Mouse (Mus musculus) kidney, embryonic 14.5 days (tissue): ENCODE measurements around the gene Trpv2. TPM values are rescaled to one million over a fixed set of nuclear protein-coding genes. Genes with fewer than 3 reads are reported as not detected.

Source experiments
- ATAC-seq: fragments of 200-750 bp; cut with Nextera tagmentation; 2 replicates; pipeline ENCODE4 v1.8.0; 2017; ENCODE audit warnings: moderate number of reproducible peaks, mild to moderate bottlenecking, moderate TSS enrichment, moderate library complexity; ENCODE audit not compliant: low FRiP score, low TSS enrichment
- H3K27ac ChIP-seq: fragments of 300-500 bp; sonication (generic); 2 replicates; pipeline ENCODE4 v1.5.1; 2014; ENCODE audit warnings: low read depth, mild to moderate bottlenecking, low read length, moderate library complexity, mixed read lengths
- H3K27me3 ChIP-seq: fragments of 300-500 bp; sonication (generic); 2 replicates; pipeline ENCODE4 v1.6.1; 2014; ENCODE audit warnings: mild to moderate bottlenecking, low read length; ENCODE audit not compliant: control insufficient read depth, insufficient read depth
- H3K36me3 ChIP-seq: fragments of 300-500 bp; sonication (generic); 2 replicates; pipeline ENCODE4 v1.6.1; 2014; ENCODE audit warnings: low read length, mixed read lengths; ENCODE audit not compliant: control insufficient read depth, insufficient read depth
- H3K4me1 ChIP-seq: fragments of 300-500 bp; sonication (generic); 2 replicates; pipeline ENCODE4 v1.6.1; 2014; ENCODE audit warnings: low read length, mixed read lengths; ENCODE audit not compliant: control insufficient read depth, insufficient read depth
- H3K4me2 ChIP-seq: fragments of 300-500 bp; sonication (generic); replicated peaks from 2 replicates; pipeline ENCODE4 v1.6.1; 2014; ENCODE audit warnings: low read depth, mild to moderate bottlenecking, low read length
- H3K4me3 ChIP-seq: fragments of 300-500 bp; sonication (generic); 2 replicates; pipeline ENCODE4 v1.5.1; 2014; ENCODE audit warnings: mild to moderate bottlenecking, low read length
- H3K9ac ChIP-seq: fragments of 300-500 bp; sonication (generic); 2 replicates; pipeline ENCODE4 v1.6.1; 2014; ENCODE audit warnings: low read depth, mild to moderate bottlenecking, low read length, moderate library complexity
- H3K9me3 ChIP-seq: fragments of 300-500 bp; sonication (generic); 2 replicates; pipeline ENCODE4 v1.6.1; 2016; ENCODE audit warnings: low read length; ENCODE audit not compliant: control insufficient read depth
- WGBS: fragments of 180-500 bp; shearing (Covaris S2); extraction: QIAGEN DNeasy Blood & Tissue Kit; methylation state at CpG from one replicate; pipeline ENCODE4 v1.1.7; 2014; 5-methylcytosine and 5-hydroxymethylcytosine counted together
- polyA plus RNA-seq: library from polyadenylated mRNA; unstranded; fragments of >200 nt; fragmentation: Nextera tagmentation; extraction: Ambion mirVana; gene quantifications from 2 replicates; pipeline ENCODE4 v1.2.1, GENCODE M21; 2014

Gene Trpv2
- polyA plus RNA-seq, 1 experiment from 2014 or later: 1.4 TPM

DNA sequence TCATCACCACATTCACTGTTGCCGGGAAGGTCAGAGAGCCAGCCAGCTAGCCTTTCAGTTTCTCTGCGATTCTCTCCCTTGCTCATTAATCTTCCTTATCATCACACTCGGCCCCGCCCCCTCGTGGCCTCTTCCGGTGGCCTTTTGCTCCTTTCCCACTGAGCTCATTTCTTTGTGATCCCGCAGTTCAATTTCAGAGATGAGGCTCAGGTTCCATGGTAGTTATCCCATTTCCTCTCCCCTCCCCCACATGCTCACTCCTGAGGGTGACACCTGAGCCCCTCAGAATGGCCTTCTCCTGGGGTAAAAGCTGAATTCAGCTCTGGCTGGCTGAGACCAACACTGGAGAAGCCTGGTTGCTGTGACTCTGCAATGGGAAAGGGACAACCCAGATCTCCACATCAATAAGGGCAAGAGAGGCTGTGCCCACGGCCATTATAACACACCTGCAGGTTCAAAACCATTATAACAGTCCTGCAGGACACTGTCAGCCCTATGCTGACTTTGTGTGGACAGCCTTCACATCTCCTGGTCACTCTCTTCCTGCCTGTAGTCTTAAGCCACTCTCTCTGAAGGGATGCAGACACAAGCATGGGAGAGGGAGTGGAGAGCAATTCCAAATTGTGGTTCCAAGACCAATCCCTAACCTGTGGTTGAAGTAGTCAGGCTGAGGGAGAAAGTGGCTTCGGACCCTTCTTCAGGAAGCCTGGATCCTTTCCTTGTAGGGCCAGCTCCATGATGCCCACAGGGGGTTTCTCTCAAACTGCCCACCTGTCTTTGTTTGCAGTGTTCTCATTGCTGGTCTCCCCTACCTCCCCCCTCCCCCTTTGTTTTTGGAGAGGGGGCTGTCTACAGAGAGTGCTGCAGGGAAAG is 55.3 kb downstream of the Trpv2 start:
- WGBS: 1% methylated on average over 9 of the region's 9 CpGs
- Histone ChIP-seq H3K4me2 (peak overlapping the region; percentile 28; the same call in 1 of the 2 replicates), H3K27ac (peak overlapping the region; percentile 81; the same call in 1 of the 2 replicates), H3K27me3 (no peaks in the 10 kb centered on the region), H3K4me1 (peaks cover 36% of the 10 kb centered on the region), H3K9ac (peak overlapping the region; percentile 37; the same call in 1 of the 2 replicates), H3K36me3 (0 out of 2 replicates have a peak, but pooled peaks cover 3% of the 10 kb centered on the region), H3K9me3 (peaks cover 3% of the 10 kb centered on the region; the same call in 1 of the 2 replicates), H3K4me3 (no peak overlapping the region)
- ATAC-seq: peak; percentile 58

DNA sequence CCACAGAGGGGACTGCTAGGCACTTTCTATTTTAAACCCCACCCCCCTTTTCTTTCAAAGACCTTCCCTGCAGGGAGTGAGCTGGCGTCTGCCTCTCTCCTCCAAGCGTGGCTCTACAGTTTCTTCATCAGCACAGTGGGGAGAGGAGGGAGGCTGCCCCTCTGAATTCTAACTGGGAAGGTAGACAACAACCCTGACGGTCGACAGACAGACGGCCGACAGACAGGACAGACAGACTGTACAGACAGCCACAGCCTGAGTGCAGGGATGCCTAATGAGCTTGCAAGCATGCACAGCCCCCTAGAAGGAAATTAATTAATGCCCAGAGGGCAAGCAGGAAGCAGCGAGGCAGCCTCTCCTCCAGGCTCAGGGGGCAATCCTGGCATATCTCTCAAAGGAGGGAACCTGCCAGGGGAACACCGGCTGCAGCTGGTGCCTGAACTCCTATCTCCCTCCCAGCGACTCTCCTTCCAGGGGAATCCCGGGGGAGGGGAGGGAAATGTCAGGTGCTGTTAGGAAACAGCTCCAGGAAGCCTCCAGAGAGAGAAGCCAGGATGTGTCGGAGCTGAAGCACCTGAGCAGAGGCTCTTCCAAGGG is 56.0 kb downstream of the Trpv2 start:
- Histone ChIP-seq H3K9me3 (peaks cover 3% of the 10 kb centered on the region; the same call in 1 of the 2 replicates), H3K27ac (peak overlapping the region; percentile 81), H3K9ac (peak overlapping the region; percentile 37; the same call in 1 of the 2 replicates), H3K36me3 (0 out of 2 replicates have a peak, but pooled peaks cover 3% of the 10 kb centered on the region), H3K4me3 (no peak overlapping the region), H3K27me3 (no peaks in the 10 kb centered on the region), H3K4me1 (peaks cover 28% of the 10 kb centered on the region), H3K4me2 (peak overlapping the region; percentile 28)
- ATAC-seq: peak; percentile 30; the same call in 1 of the 2 replicates
- 3% methylated on average over 11 of the region's 11 CpGs for WGBS

DNA sequence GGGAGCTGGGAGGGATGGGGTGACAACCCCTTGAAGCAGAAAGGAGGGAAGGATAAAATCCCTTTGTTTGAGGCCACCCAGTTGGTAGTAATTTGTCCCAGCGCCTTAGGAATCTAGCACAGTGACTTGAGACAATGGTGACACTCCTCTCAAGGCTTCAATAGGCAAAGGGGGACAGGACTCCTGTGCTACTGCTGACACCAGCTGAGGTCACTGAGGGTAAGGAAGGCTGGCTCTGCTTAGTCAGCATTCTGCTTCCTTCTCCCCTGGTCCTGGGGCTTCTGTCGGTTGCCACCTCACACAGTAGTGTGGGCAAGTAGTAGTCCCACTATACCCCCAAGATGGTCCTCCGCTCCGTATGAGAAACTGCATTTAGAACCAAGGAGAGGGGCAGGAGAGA is 56.9 kb downstream of the Trpv2 start:
- H3K4me1 ChIP-seq: peaks cover 34% of the 10 kb centered on the region

DNA sequence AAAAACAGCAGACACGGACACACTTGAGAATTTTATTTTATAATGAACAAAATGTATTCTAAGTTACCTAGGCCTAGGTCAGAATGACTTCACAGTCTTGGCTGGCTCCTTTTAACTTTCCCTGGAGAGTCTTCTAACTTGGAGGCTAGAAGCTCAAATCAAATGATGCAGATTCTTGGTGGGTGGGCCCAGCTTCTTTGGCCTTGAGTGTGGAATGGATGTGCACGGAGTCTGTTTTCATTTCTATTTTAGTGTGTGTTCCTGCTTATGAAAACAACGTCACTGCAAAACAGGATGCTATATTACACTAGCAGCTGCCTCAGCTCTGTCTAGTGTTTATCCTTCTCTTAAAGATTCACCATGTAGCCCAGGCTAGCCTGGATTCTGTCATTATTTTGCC is 61.1 kb downstream of the Trpv2 start:
- ATAC-seq: no peak
- WGBS: 56% methylated on average over 3 of the region's 3 CpGs
- Histone ChIP-seq H3K4me3 (no peak overlapping the region), H3K4me1 (peaks cover 31% of the 10 kb centered on the region), H3K9ac (no peak overlapping the region), H3K27ac (peak overlapping the region; percentile 37; the same call in 1 of the 2 replicates), H3K27me3 (no peaks in the 10 kb centered on the region), H3K9me3 (no peaks in the 10 kb centered on the region), H3K4me2 (no peak overlapping the region), H3K36me3 (0 out of 2 replicates have a peak, but pooled peaks cover 3% of the 10 kb centered on the region)

More for the DNA sequence above, 56.9 kb downstream of the Trpv2 start:
- 49% methylated on average over 4 of the region's 4 CpGs for WGBS
- peak overlapping the region; percentile 81; the same call in 1 of the 2 replicates for H3K27ac ChIP-seq
- H3K9ac ChIP-seq: no peak overlapping the region
- H3K36me3 ChIP-seq: 0 out of 2 replicates have a peak, but pooled peaks cover 3% of the 10 kb centered on the region
- H3K4me2 ChIP-seq: no peak overlapping the region
- no peak for ATAC-seq
- H3K27me3 ChIP-seq: no peaks in the 10 kb centered on the region
- peaks cover 3% of the 10 kb centered on the region; the same call in 1 of the 2 replicates for H3K9me3 ChIP-seq
- H3K4me3 ChIP-seq: no peak overlapping the region

DNA sequence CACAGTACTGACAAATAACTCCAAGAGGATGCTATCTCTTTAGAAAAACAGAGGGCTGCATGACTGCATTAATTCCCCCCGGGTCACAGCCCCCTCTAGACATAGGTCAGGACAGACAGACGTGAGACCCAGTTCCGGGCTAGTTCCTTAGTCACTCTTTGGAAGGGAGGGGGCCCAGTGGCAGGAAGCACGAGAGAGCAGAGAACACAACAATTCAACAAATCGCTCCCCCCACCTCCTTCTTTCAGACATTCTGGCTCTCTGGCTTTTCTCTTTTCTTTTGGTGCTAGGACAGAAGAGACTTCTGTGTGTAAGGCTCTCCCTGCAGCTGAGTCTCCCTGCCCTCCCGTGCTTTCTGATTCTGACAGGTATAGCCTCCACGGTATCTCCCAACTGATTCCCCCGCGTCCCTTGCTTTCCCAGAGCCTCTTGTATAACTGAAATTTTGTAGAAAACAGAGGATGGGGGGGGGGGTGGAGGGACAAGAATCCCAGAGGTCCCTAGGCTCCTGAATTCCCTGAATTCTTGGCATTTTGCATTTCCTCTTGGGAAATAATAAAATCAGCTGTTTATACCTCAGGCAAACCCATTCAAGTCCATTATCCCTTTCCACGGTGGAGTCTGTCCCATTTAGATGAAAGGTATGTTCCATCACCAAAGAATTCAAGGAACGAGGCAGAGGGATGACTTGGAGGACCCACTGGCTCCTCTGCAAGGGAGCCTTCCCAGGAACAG is 62.0 kb downstream of the Trpv2 start:
- ATAC-seq: no peak
- H3K4me2 ChIP-seq: no peak overlapping the region
- H3K27ac ChIP-seq: peak overlapping the region; percentile 37; the same call in 1 of the 2 replicates

DNA sequence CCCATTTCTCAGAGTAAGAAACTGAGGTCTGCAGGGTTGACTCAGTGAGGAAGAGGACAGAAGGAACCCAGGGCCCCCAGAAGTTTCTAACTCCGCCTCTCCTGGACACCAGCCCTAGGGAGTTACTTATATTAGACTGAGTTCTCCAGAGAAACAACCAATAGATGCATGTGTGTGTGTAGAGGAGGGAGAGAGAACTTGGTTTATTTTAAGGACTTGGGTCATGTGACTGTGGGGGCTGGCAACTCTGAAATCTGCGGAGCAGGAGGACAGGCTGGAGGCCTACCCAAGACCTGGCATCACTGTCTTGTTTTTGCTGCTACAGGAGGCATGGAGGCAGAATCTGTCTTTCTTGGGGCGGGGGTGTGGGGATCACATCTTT is 62.5 kb downstream of the Trpv2 start:
- Histone ChIP-seq H3K4me3 (no peak overlapping the region), H3K36me3 (0 out of 2 replicates have a peak, but pooled peaks cover 3% of the 10 kb centered on the region), H3K4me2 (no peak overlapping the region), H3K9ac (no peak overlapping the region), H3K27ac (no peak overlapping the region), H3K27me3 (no peaks in the 10 kb centered on the region), H3K4me1 (peaks cover 25% of the 10 kb centered on the region), H3K9me3 (no peaks in the 10 kb centered on the region)
- no peak; the same call in 1 of the 2 replicates for ATAC-seq
- WGBS: 82% methylated on average over 3 of the region's 3 CpGs

More for the DNA sequence above, 62.0 kb downstream of the Trpv2 start:
- WGBS: 64% methylated on average over 11 of the region's 11 CpGs
- H3K9ac ChIP-seq: no peak overlapping the region
- peaks cover 23% of the 10 kb centered on the region for H3K4me1 ChIP-seq
- no peak overlapping the region for H3K4me3 ChIP-seq
- H3K27me3 ChIP-seq: no peaks in the 10 kb centered on the region
- H3K36me3 ChIP-seq: 0 out of 2 replicates have a peak, but pooled peaks cover 3% of the 10 kb centered on the region
- no peaks in the 10 kb centered on the region for H3K9me3 ChIP-seq

DNA sequence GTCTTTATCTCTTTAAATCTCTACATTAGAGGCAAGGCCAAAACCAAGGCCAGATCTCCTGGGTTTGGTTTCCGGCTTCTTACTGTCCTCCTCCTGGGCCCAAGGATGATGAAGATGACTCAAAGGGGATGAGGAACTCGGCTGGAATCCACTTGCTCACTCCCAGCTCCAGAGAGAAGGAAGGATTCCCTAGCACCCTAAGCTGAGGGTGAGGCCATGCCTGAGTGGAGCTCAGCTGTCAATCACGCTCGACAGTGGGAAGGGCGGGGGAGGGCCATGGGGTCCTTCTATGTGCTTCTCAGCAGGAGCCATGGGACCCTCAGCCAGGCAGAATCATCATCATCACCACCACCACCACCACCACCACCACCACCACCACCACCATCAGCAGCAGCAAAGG is 63.1 kb downstream of the Trpv2 start:
- Histone ChIP-seq H3K36me3 (0 out of 2 replicates have a peak, but pooled peaks cover 3% of the 10 kb centered on the region), H3K4me2 (no peak overlapping the region), H3K27ac (no peak overlapping the region), H3K27me3 (no peaks in the 10 kb centered on the region), H3K4me1 (peaks cover 29% of the 10 kb centered on the region), H3K9me3 (no peaks in the 10 kb centered on the region), H3K9ac (no peak overlapping the region), H3K4me3 (no peak overlapping the region)
- WGBS: 72% methylated on average over 5 of the region's 5 CpGs
- no peak for ATAC-seq

DNA sequence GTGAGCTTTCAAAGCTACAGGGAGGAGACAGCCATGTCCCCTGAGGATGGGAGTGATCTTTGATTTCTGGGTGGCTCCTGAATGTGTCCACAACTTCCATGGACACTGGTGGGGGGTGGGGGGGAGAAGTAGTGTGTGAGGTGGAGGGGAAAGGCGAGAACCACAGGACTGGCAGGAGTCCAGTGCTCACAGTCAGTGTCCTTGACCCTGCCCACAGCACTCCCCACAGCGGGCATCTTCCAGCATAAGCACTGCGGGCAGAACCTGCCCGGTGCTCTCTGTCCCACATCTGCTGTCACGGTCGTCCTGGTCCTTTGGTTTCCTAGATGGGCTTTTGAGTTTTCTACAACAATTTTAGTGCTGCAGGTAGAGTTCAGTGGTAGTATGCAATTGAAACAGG is 63.5 kb downstream of the Trpv2 start:
- Histone ChIP-seq H3K9me3 (no peaks in the 10 kb centered on the region), H3K9ac (no peak overlapping the region), H3K4me3 (no peak overlapping the region), H3K4me2 (no peak overlapping the region), H3K4me1 (peaks cover 34% of the 10 kb centered on the region), H3K27ac (no peak overlapping the region), H3K27me3 (no peaks in the 10 kb centered on the region), H3K36me3 (0 out of 2 replicates have a peak, but pooled peaks cover 2% of the 10 kb centered on the region)
- no peak for ATAC-seq
- WGBS: 90% methylated on average over 6 of the region's 6 CpGs
